Mouse (Mus musculus): ENCODE results near the gene Tbcd. TPM values are rescaled to one million over a fixed set of nuclear protein-coding genes. Genes with fewer than 3 reads are reported as not detected.

Tbcd gene
- polyA plus RNA-seq, 1 experiment from 2014 or later: 35.1 TPM

- no peak for ATAC-seq (ENCODE audit: low FRiP score, low TSS enrichment)
- Histone ChIP-seq H3K9me3 (ENCODE audit: control insufficient read depth, low read length) (no peaks in the 10 kb centered on the region), H3K4me1 (ENCODE audit: control insufficient read depth, insufficient read depth, low read length) (no peaks in the 10 kb centered on the region), H3K4me2 (replicated peaks; ENCODE audit: low read depth, low read length) (no peak overlapping the region), H3K4me3 (ENCODE audit: low read length) (no peak overlapping the region), H3K36me3 (ENCODE audit: control insufficient read depth, insufficient read depth, low read length) (no peaks in the 10 kb centered on the region; the same call in 1 of the 2 replicates), H3K9ac (ENCODE audit: low read depth, low read length) (no peak overlapping the region), H3K27me3 (ENCODE audit: control insufficient read depth, insufficient read depth, low read length) (no peaks in the 10 kb centered on the region), H3K27ac (ENCODE audit: low read depth, low read length) (no peak overlapping the region)
- 92% methylated on average over 5 of the region's 5 CpGs for WGBS
These were observed 196.4 kb downstream of the Tbcd start for GRCm38 (mm10) chr11:121648166-121648565.

- no peak overlapping the region for H3K4me3 ChIP-seq (ENCODE audit: low read length)
- 76% methylated on average over 10 of the region's 10 CpGs for WGBS
- no peaks in the 10 kb centered on the region for H3K4me1 ChIP-seq (ENCODE audit: control insufficient read depth, insufficient read depth, low read length)
- H3K27me3 ChIP-seq (ENCODE audit: control insufficient read depth, insufficient read depth, low read length): no peaks in the 10 kb centered on the region
- H3K27ac ChIP-seq (ENCODE audit: low read depth, low read length): no peak overlapping the region
- H3K9me3 ChIP-seq (ENCODE audit: control insufficient read depth, low read length): no peaks in the 10 kb centered on the region
- H3K36me3 ChIP-seq (ENCODE audit: control insufficient read depth, insufficient read depth, low read length): no peaks in the 10 kb centered on the region; the same call in 1 of the 2 replicates
- no peak overlapping the region for H3K4me2 ChIP-seq (replicated peaks; ENCODE audit: low read depth, low read length)
- no peak for ATAC-seq (ENCODE audit: low FRiP score, low TSS enrichment)
- no peak overlapping the region for H3K9ac ChIP-seq (ENCODE audit: low read depth, low read length)
These were observed 198.2 kb downstream of the Tbcd start for GRCm38 (mm10) chr11:121649900-121650299.

- no peaks in the 10 kb centered on the region for H3K4me1 ChIP-seq (ENCODE audit: control insufficient read depth, insufficient read depth, low read length)
- no peak for ATAC-seq (ENCODE audit: low FRiP score, low TSS enrichment)
- no peak overlapping the region for H3K9ac ChIP-seq (ENCODE audit: low read depth, low read length)
- H3K4me3 ChIP-seq (ENCODE audit: low read length): no peak overlapping the region
- H3K27me3 ChIP-seq (ENCODE audit: control insufficient read depth, insufficient read depth, low read length): no peaks in the 10 kb centered on the region
- H3K9me3 ChIP-seq (ENCODE audit: control insufficient read depth, low read length): no peaks in the 10 kb centered on the region
- no peaks in the 10 kb centered on the region; the same call in 1 of the 2 replicates for H3K36me3 ChIP-seq (ENCODE audit: control insufficient read depth, insufficient read depth, low read length)
- no peak overlapping the region for H3K4me2 ChIP-seq (replicated peaks; ENCODE audit: low read depth, low read length)
- H3K27ac ChIP-seq (ENCODE audit: low read depth, low read length): no peak overlapping the region
- 91% methylated on average over 11 of the region's 11 CpGs for WGBS
These were observed 198.9 kb downstream of the Tbcd start for GRCm38 (mm10) chr11:121650668-121651067.

GRCm38 (mm10) chr11:121651556-121651955, 199.8 kb downstream of the Tbcd start:
- no peak for ATAC-seq (ENCODE audit: low FRiP score, low TSS enrichment)
- no peak overlapping the region for H3K27ac ChIP-seq (ENCODE audit: low read depth, low read length)
- no peaks in the 10 kb centered on the region for H3K27me3 ChIP-seq (ENCODE audit: control insufficient read depth, insufficient read depth, low read length)
- H3K36me3 ChIP-seq (ENCODE audit: control insufficient read depth, insufficient read depth, low read length): no peaks in the 10 kb centered on the region; the same call in 1 of the 2 replicates
- H3K4me3 ChIP-seq (ENCODE audit: low read length): no peak overlapping the region
- no peaks in the 10 kb centered on the region for H3K9me3 ChIP-seq (ENCODE audit: control insufficient read depth, low read length)
- H3K4me2 ChIP-seq (replicated peaks; ENCODE audit: low read depth, low read length): no peak overlapping the region
- 96% methylated on average over 9 of the region's 9 CpGs for WGBS
- H3K9ac ChIP-seq (ENCODE audit: low read depth, low read length): no peak overlapping the region
- H3K4me1 ChIP-seq (ENCODE audit: control insufficient read depth, insufficient read depth, low read length): no peaks in the 10 kb centered on the region

GRCm38 (mm10) chr11:121651983-121652382, 200.2 kb downstream of the Tbcd start:
- H3K4me3 ChIP-seq (ENCODE audit: low read length): no peak overlapping the region
- no peak for ATAC-seq (ENCODE audit: low FRiP score, low TSS enrichment)
- no peak overlapping the region for H3K27ac ChIP-seq (ENCODE audit: low read depth, low read length)
- no peaks in the 10 kb centered on the region for H3K36me3 ChIP-seq (ENCODE audit: control insufficient read depth, insufficient read depth, low read length)
- no peak overlapping the region for H3K9ac ChIP-seq (ENCODE audit: low read depth, low read length)
- H3K4me2 ChIP-seq (replicated peaks; ENCODE audit: low read depth, low read length): no peak overlapping the region
- no peaks in the 10 kb centered on the region for H3K9me3 ChIP-seq (ENCODE audit: control insufficient read depth, low read length)
- no peaks in the 10 kb centered on the region for H3K4me1 ChIP-seq (ENCODE audit: control insufficient read depth, insufficient read depth, low read length)
- no peaks in the 10 kb centered on the region for H3K27me3 ChIP-seq (ENCODE audit: control insufficient read depth, insufficient read depth, low read length)
- 85% methylated on average over 5 of the region's 5 CpGs for WGBS

- WGBS: 52% methylated on average over 10 of the region's 10 CpGs
- 0 out of 2 replicates have a peak, but pooled peaks have one; percentile 49 for ATAC-seq (ENCODE audit: low FRiP score, low TSS enrichment)
- no peak overlapping the region for H3K9ac ChIP-seq (ENCODE audit: low read depth, low read length)
These were observed 201.0 kb downstream of the Tbcd start for GRCm38 (mm10) chr11:121652547-121653305.

GRCm38 (mm10) chr11:121653631-121654030, 201.9 kb downstream of the Tbcd start:
- 86% methylated on average over 4 of the region's 4 CpGs for WGBS
- Histone ChIP-seq H3K27me3 (ENCODE audit: control insufficient read depth, insufficient read depth, low read length) (no peaks in the 10 kb centered on the region), H3K9ac (ENCODE audit: low read depth, low read length) (no peak overlapping the region), H3K4me1 (ENCODE audit: control insufficient read depth, insufficient read depth, low read length) (no peaks in the 10 kb centered on the region), H3K27ac (ENCODE audit: low read depth, low read length) (no peak overlapping the region), H3K4me3 (ENCODE audit: low read length) (no peak overlapping the region), H3K9me3 (ENCODE audit: control insufficient read depth, low read length) (no peaks in the 10 kb centered on the region), H3K36me3 (ENCODE audit: control insufficient read depth, insufficient read depth, low read length) (no peaks in the 10 kb centered on the region), H3K4me2 (replicated peaks; ENCODE audit: low read depth, low read length) (no peak overlapping the region)
- ATAC-seq (ENCODE audit: low FRiP score, low TSS enrichment): no peak

More at GRCm38 (mm10) chr11:121652547-121653305, 201.0 kb downstream of the Tbcd start:
- H3K4me3 ChIP-seq (ENCODE audit: low read length): no peak overlapping the region
- no peak overlapping the region for H3K27ac ChIP-seq (ENCODE audit: low read depth, low read length)
- H3K4me2 ChIP-seq (replicated peaks; ENCODE audit: low read depth, low read length): no peak overlapping the region
- H3K4me1 ChIP-seq (ENCODE audit: control insufficient read depth, insufficient read depth, low read length): no peaks in the 10 kb centered on the region
- H3K36me3 ChIP-seq (ENCODE audit: control insufficient read depth, insufficient read depth, low read length): no peaks in the 10 kb centered on the region
- H3K9me3 ChIP-seq (ENCODE audit: control insufficient read depth, low read length): no peaks in the 10 kb centered on the region
- H3K27me3 ChIP-seq (ENCODE audit: control insufficient read depth, insufficient read depth, low read length): no peaks in the 10 kb centered on the region

- H3K36me3 ChIP-seq (ENCODE audit: control insufficient read depth, insufficient read depth, low read length): no peaks in the 10 kb centered on the region
- no peak overlapping the region for H3K27ac ChIP-seq (ENCODE audit: low read depth, low read length)
- no peaks in the 10 kb centered on the region for H3K4me1 ChIP-seq (ENCODE audit: control insufficient read depth, insufficient read depth, low read length)
- H3K9me3 ChIP-seq (ENCODE audit: control insufficient read depth, low read length): no peaks in the 10 kb centered on the region
- no peak overlapping the region for H3K9ac ChIP-seq (ENCODE audit: low read depth, low read length)
- 84% methylated on average over 9 of the region's 9 CpGs for WGBS
- no peak overlapping the region for H3K4me3 ChIP-seq (ENCODE audit: low read length)
- no peaks in the 10 kb centered on the region for H3K27me3 ChIP-seq (ENCODE audit: control insufficient read depth, insufficient read depth, low read length)
- no peak overlapping the region for H3K4me2 ChIP-seq (replicated peaks; ENCODE audit: low read depth, low read length)
- no peak for ATAC-seq (ENCODE audit: low FRiP score, low TSS enrichment)
These were observed 202.7 kb downstream of the Tbcd start for GRCm38 (mm10) chr11:121654406-121654945.

- Histone ChIP-seq H3K27ac (ENCODE audit: low read depth, low read length) (no peak overlapping the region), H3K4me1 (ENCODE audit: control insufficient read depth, insufficient read depth, low read length) (no peaks in the 10 kb centered on the region), H3K36me3 (ENCODE audit: control insufficient read depth, insufficient read depth, low read length) (no peaks in the 10 kb centered on the region), H3K27me3 (ENCODE audit: control insufficient read depth, insufficient read depth, low read length) (no peaks in the 10 kb centered on the region), H3K9ac (ENCODE audit: low read depth, low read length) (no peak overlapping the region), H3K9me3 (ENCODE audit: control insufficient read depth, low read length) (no peaks in the 10 kb centered on the region), H3K4me3 (ENCODE audit: low read length) (no peak overlapping the region), H3K4me2 (replicated peaks; ENCODE audit: low read depth, low read length) (no peak overlapping the region)
- WGBS: 71% methylated on average over 6 of the region's 6 CpGs
- no peak for ATAC-seq (ENCODE audit: low FRiP score, low TSS enrichment)
These were observed 203.5 kb downstream of the Tbcd start for GRCm38 (mm10) chr11:121655166-121655806.

Measured in kidney, embryonic 14.5 days (tissue).